Mouse (Mus musculus): ENCODE results near the gene Tmem19. TPM values are rescaled to one million over a fixed set of nuclear protein-coding genes. Genes with fewer than 3 reads are reported as not detected.

Gene Tmem19
- total RNA-seq, 2 experiments from 2014 or later, result 27.2 to 37.8 TPM

GRCm38 (mm10) chr10:115312732-115313131 lies 49.6 kb downstream of the Tmem19 start:
- DNase-seq (ENCODE audit: low spot score in 2 of 2), result no peak

GRCm38 (mm10) chr10:115312194-115312593 lies 50.1 kb downstream of the Tmem19 start:
- no peak for DNase-seq (ENCODE audit: low spot score in 2 of 2)

GRCm38 (mm10) chr10:115311263-115311965 lies 50.9 kb downstream of the Tmem19 start:
- DNase-seq (ENCODE audit: low spot score in 2 of 2), result no peak

- DNase-seq (ENCODE audit: low spot score in 2 of 2), result no peak
Observed at GRCm38 (mm10) chr10:115309191-115309590, 53.1 kb downstream of the Tmem19 start.

GRCm38 (mm10) chr10:115307331-115307875 lies 54.9 kb downstream of the Tmem19 start:
- peak in 1 of 2 experiments; percentile 2 for DNase-seq (ENCODE audit: low spot score in 2 of 2)

- DNase-seq (ENCODE audit: low spot score in 2 of 2), result no peak
Observed at GRCm38 (mm10) chr10:115298683-115299082, 63.6 kb downstream of the Tmem19 start.

- DNase-seq (ENCODE audit: low spot score in 2 of 2), result no peak
Observed at GRCm38 (mm10) chr10:115297582-115297981, 64.7 kb downstream of the Tmem19 start.

- no peak for DNase-seq (ENCODE audit: low spot score in 2 of 2)
Observed at GRCm38 (mm10) chr10:115296401-115296935, 65.8 kb downstream of the Tmem19 start.

GRCm38 (mm10) chr10:115295162-115295561 lies 67.1 kb downstream of the Tmem19 start:
- no peak for DNase-seq (ENCODE audit: low spot score in 2 of 2)

GRCm38 (mm10) chr10:115294715-115295114 lies 67.6 kb downstream of the Tmem19 start:
- DNase-seq (ENCODE audit: low spot score in 2 of 2), result no peak

GRCm38 (mm10) chr10:115293946-115294345 lies 68.4 kb downstream of the Tmem19 start:
- DNase-seq (ENCODE audit: low spot score in 2 of 2), result no peak

- DNase-seq (ENCODE audit: low spot score in 2 of 2), result no peak
Observed at GRCm38 (mm10) chr10:115290671-115291070, 71.6 kb downstream of the Tmem19 start.

Other genes starting within 250 kb of the Tmem19 start
- not detected for gene Tph2, start 177.5 kb downstream of the Tmem19 start, total RNA-seq (2021)
- 10 to 100 TPM; 71.2 to 80.3 TPM for gene Tbc1d15, start 111.0 kb downstream of the Tmem19 start, total RNA-seq (2021)
- 10 to 100 TPM; 54.8 to 61.1 TPM for gene Rab21, start 46.9 kb downstream of the Tmem19 start, total RNA-seq (2021)
- gene Thap2, start 21.9 kb upstream of the Tmem19 start, total RNA-seq (2021), result 10 to 100 TPM; 10.6 to 14.4 TPM
- gene Zfc3h1, start 22.5 kb upstream of the Tmem19 start, total RNA-seq (2021), result 10 to 100 TPM; 34.8 to 41.7 TPM
- not detected for gene A930009A15Rik, start 207.5 kb upstream of the Tmem19 start, total RNA-seq (2021)
- 10 to 100 TPM; 18.5 to 29.2 TPM for gene Lgr5, start 225.3 kb upstream of the Tmem19 start, total RNA-seq (2021)